Mouse (Mus musculus) kidney, embryonic 14.5 days (tissue): Measurements from ENCODE around the gene Ubash3a. TPM values are rescaled to one million over a fixed set of nuclear protein-coding genes. Genes with fewer than 3 reads are reported as not detected.

Source experiments
- ATAC-seq: fragments of 200-750 bp; cut with Nextera tagmentation; 2 replicates; pipeline ENCODE4 v1.8.0; 2017; ENCODE audit warnings: moderate number of reproducible peaks, mild to moderate bottlenecking, moderate TSS enrichment, moderate library complexity; ENCODE audit not compliant: low FRiP score, low TSS enrichment
- H3K27ac ChIP-seq: fragments of 300-500 bp; sonication (generic); 2 replicates; pipeline ENCODE4 v1.5.1; 2014; ENCODE audit warnings: low read depth, mild to moderate bottlenecking, low read length, moderate library complexity, mixed read lengths
- H3K27me3 ChIP-seq: fragments of 300-500 bp; sonication (generic); 2 replicates; pipeline ENCODE4 v1.6.1; 2014; ENCODE audit warnings: mild to moderate bottlenecking, low read length; ENCODE audit not compliant: control insufficient read depth, insufficient read depth
- H3K36me3 ChIP-seq: fragments of 300-500 bp; sonication (generic); 2 replicates; pipeline ENCODE4 v1.6.1; 2014; ENCODE audit warnings: low read length, mixed read lengths; ENCODE audit not compliant: control insufficient read depth, insufficient read depth
- H3K4me1 ChIP-seq: fragments of 300-500 bp; sonication (generic); 2 replicates; pipeline ENCODE4 v1.6.1; 2014; ENCODE audit warnings: low read length, mixed read lengths; ENCODE audit not compliant: control insufficient read depth, insufficient read depth
- H3K4me2 ChIP-seq: fragments of 300-500 bp; sonication (generic); replicated peaks from 2 replicates; pipeline ENCODE4 v1.6.1; 2014; ENCODE audit warnings: low read depth, mild to moderate bottlenecking, low read length
- H3K4me3 ChIP-seq: fragments of 300-500 bp; sonication (generic); 2 replicates; pipeline ENCODE4 v1.5.1; 2014; ENCODE audit warnings: mild to moderate bottlenecking, low read length
- H3K9ac ChIP-seq: fragments of 300-500 bp; sonication (generic); 2 replicates; pipeline ENCODE4 v1.6.1; 2014; ENCODE audit warnings: low read depth, mild to moderate bottlenecking, low read length, moderate library complexity
- H3K9me3 ChIP-seq: fragments of 300-500 bp; sonication (generic); 2 replicates; pipeline ENCODE4 v1.6.1; 2016; ENCODE audit warnings: low read length; ENCODE audit not compliant: control insufficient read depth
- WGBS: fragments of 180-500 bp; shearing (Covaris S2); extraction: QIAGEN DNeasy Blood & Tissue Kit; methylation state at CpG from one replicate; pipeline ENCODE4 v1.1.7; 2014; 5-methylcytosine and 5-hydroxymethylcytosine counted together
- polyA plus RNA-seq: library from polyadenylated mRNA; unstranded; fragments of >200 nt; fragmentation: Nextera tagmentation; extraction: Ambion mirVana; gene quantifications from 2 replicates; pipeline ENCODE4 v1.2.1, GENCODE M21; 2014

Ubash3a gene
- polyA plus RNA-seq, 1 experiment from 2014 or later: 0.14 TPM

DNA sequence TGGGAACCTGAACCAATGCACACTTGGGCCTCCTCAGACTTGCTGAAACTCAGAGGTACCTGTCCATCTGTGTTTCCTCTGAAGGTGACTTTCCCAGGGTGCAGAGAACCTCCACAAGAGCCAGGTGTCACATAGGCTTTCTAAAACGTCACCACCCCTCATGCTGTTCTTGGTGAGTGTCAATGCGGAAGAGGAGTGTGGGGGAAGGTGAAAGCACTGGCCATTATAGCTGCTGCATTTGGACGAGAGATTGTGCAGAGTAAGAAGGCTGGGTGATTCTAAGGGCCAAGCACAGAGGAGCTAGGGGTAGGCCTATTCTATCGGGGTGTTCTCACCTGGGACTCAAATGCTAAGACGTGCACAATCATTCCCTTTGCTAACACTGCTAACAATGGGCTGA lies 46.3 kb downstream of the Ubash3a start:
- Histone ChIP-seq H3K27me3 (no peaks in the 10 kb centered on the region), H3K9me3 (no peaks in the 10 kb centered on the region), H3K4me3 (no peak overlapping the region), H3K27ac (no peak overlapping the region), H3K9ac (no peak overlapping the region), H3K36me3 (no peaks in the 10 kb centered on the region), H3K4me2 (no peak overlapping the region), H3K4me1 (no peaks in the 10 kb centered on the region; the same call in 1 of the 2 replicates)
- 67% methylated on average over 5 of the region's 5 CpGs for WGBS
- no peak for ATAC-seq

DNA sequence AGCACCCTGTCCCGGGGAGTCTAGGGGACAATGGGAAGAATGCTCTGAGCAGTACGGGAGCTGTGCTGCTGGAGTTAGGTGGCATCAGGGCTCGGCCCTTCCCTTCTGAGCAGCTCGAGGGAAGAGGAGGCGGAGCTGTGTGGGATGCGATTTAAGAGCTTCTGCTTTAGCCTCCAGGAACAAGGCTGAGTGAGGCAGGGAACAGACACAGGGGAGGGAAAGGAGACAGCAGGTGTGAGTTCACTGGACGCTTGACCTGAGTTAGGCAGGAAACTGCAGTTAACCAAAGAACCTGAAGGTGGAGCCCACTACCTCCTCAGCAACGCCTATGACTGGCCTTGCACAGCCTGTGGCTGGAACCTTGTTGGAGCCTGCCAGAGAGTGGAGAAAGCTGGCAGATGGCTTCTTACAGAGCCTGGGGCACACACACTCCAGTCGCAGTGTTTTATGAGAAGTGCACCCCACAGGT lies 46.8 kb downstream of the Ubash3a start:
- no peak overlapping the region for H3K4me3 ChIP-seq
- H3K36me3 ChIP-seq: no peaks in the 10 kb centered on the region
- H3K4me1 ChIP-seq: no peaks in the 10 kb centered on the region; the same call in 1 of the 2 replicates
- H3K9ac ChIP-seq: no peak overlapping the region
- ATAC-seq: peak; percentile 86
- H3K27me3 ChIP-seq: no peaks in the 10 kb centered on the region
- H3K4me2 ChIP-seq: no peak overlapping the region
- H3K27ac ChIP-seq: no peak overlapping the region
- no peaks in the 10 kb centered on the region for H3K9me3 ChIP-seq
- WGBS: 9% methylated on average over 9 of the region's 9 CpGs

GRCm38 (mm10) chr17:31257149-31257548 lies 49.5 kb downstream of the Ubash3a start:
- no peak for ATAC-seq
- Histone ChIP-seq H3K9ac (no peak overlapping the region), H3K9me3 (no peaks in the 10 kb centered on the region), H3K4me1 (peaks cover 3% of the 10 kb centered on the region), H3K36me3 (no peaks in the 10 kb centered on the region), H3K27ac (no peak overlapping the region), H3K27me3 (no peaks in the 10 kb centered on the region), H3K4me2 (no peak overlapping the region), H3K4me3 (no peak overlapping the region)
- WGBS: 88% methylated on average over 1 of the region's 1 CpGs

DNA sequence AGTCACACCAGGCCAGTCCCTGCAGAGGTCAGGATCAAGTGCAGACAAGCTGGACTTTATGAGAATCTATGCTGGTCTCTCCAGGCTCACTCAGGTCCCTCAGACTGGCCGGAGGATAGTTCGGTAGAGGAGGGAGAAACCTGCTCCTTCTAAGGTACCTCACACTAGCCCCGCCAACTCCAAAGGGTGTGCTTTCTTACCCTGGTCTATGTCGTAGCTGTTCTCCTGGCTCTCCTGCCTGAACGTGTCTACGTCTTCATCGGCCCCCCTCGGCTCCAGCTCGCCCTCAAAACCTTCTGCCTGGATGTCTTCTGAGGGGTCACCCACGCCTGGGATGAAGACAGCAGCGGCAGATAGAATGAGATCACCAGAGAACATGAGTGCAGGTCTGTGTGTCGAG lies 50.2 kb downstream of the Ubash3a start:
- WGBS: 82% methylated on average over 12 of the region's 12 CpGs
- no peaks in the 10 kb centered on the region for H3K9me3 ChIP-seq
- H3K27me3 ChIP-seq: no peaks in the 10 kb centered on the region
- peaks cover 3% of the 10 kb centered on the region for H3K4me1 ChIP-seq
- H3K4me2 ChIP-seq: no peak overlapping the region
- no peak overlapping the region for H3K27ac ChIP-seq
- no peaks in the 10 kb centered on the region for H3K36me3 ChIP-seq
- ATAC-seq: no peak
- H3K9ac ChIP-seq: no peak overlapping the region
- no peak overlapping the region for H3K4me3 ChIP-seq

DNA sequence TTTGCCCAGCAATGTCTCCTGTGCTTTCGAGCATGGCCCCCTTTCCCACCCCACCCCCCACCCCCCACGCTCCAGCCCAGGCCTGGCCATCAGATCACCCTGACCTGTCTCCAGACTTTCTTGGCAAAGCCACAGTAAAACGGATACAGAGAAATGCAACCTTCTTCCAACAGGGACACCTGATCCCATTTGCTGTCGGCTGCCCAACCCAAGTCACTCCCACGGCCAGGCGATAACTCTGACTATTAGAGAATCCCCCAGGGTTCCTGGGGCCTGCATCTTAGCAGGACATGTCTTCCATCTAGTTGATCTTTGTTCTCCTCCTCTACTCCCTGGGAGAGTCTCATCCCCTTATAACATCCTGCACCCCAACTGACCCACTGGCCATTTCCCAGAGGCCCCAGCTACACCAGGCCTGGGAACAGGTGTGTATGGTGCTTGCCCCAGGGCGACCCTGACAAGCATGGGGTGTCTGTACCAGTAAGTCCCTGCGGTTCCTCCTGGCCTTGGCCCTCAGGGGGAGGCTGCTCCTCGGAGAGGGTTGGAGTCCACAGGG lies 50.7 kb downstream of the Ubash3a start:
- H3K4me3 ChIP-seq: no peak overlapping the region
- 50% methylated on average over 9 of the region's 9 CpGs for WGBS
- no peak for ATAC-seq

GRCm38 (mm10) chr17:31259145-31259544 lies 51.5 kb downstream of the Ubash3a start:
- no peaks in the 10 kb centered on the region for H3K27me3 ChIP-seq
- H3K4me2 ChIP-seq: no peak overlapping the region
- WGBS: 80% methylated on average over 4 of the region's 4 CpGs
- no peak overlapping the region for H3K4me3 ChIP-seq
- no peak overlapping the region for H3K9ac ChIP-seq
- no peaks in the 10 kb centered on the region for H3K36me3 ChIP-seq
- no peaks in the 10 kb centered on the region for H3K9me3 ChIP-seq
- peaks cover 3% of the 10 kb centered on the region for H3K4me1 ChIP-seq
- ATAC-seq: no peak
- no peak overlapping the region for H3K27ac ChIP-seq

More for the DNA sequence above, 50.7 kb downstream of the Ubash3a start:
- Histone ChIP-seq H3K27me3 (no peaks in the 10 kb centered on the region), H3K9ac (no peak overlapping the region), H3K9me3 (no peaks in the 10 kb centered on the region), H3K36me3 (no peaks in the 10 kb centered on the region), H3K4me2 (no peak overlapping the region), H3K27ac (no peak overlapping the region), H3K4me1 (peaks cover 3% of the 10 kb centered on the region)

DNA sequence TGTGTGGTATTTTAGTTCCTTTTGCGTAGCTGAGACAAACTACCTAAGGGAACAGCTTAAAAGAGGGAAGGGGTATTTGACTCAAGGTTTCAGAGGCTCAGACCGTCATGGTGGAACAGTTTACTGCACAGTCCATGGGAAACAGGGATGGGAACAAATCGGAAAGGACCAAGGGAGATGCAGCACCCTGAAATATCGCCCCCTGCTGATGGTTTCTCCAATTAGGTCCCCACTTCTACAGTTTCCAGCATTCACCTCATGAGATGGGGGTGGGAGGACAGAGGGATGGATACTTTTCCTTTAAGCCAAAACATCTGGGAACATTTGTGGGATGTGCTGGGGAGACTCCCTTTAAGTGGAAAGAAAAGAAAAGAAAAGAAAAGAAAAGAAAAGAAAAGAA lies 52.2 kb downstream of the Ubash3a start:
- H3K27me3 ChIP-seq: no peaks in the 10 kb centered on the region
- no peak for ATAC-seq
- H3K9ac ChIP-seq: no peak overlapping the region
- H3K27ac ChIP-seq: no peak overlapping the region
- H3K36me3 ChIP-seq: no peaks in the 10 kb centered on the region
- no peaks in the 10 kb centered on the region for H3K9me3 ChIP-seq
- WGBS: 75% methylated on average over 4 of the region's 4 CpGs
- H3K4me3 ChIP-seq: no peak overlapping the region
- H3K4me2 ChIP-seq: no peak overlapping the region
- peaks cover 3% of the 10 kb centered on the region; the same call in 1 of the 2 replicates for H3K4me1 ChIP-seq

GRCm38 (mm10) chr17:31260430-31260829 lies 52.8 kb downstream of the Ubash3a start:
- Histone ChIP-seq H3K9ac (no peak overlapping the region), H3K4me1 (peaks cover 3% of the 10 kb centered on the region; the same call in 1 of the 2 replicates), H3K4me2 (no peak overlapping the region), H3K4me3 (no peak overlapping the region), H3K27ac (no peak overlapping the region), H3K27me3 (no peaks in the 10 kb centered on the region), H3K9me3 (no peaks in the 10 kb centered on the region), H3K36me3 (no peaks in the 10 kb centered on the region)
- no peak for ATAC-seq
- 63% methylated on average over 7 of the region's 7 CpGs for WGBS

DNA sequence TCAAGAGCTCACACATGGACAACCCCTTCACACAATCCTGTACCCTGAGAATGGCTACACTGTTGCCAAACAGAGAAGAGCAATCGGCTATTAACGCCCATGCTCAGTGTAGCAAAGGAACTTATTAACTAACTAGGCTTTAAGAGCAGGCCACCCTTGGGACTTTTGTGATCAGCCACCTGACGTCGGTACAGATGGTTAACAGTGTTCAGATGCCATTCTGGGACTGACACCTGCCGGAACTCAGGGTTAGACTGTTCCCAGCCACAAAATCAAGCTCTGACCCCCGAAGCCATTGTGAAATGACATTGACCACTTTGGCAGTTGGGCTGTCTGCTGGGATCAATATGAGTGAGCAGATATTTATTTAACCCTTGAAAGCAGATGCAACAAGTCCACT lies 53.7 kb downstream of the Ubash3a start:
- no peak overlapping the region for H3K4me2 ChIP-seq
- no peaks in the 10 kb centered on the region for H3K9me3 ChIP-seq
- H3K27ac ChIP-seq: no peak overlapping the region
- H3K9ac ChIP-seq: no peak overlapping the region
- H3K27me3 ChIP-seq: no peaks in the 10 kb centered on the region
- no peaks in the 10 kb centered on the region for H3K36me3 ChIP-seq
- 82% methylated on average over 6 of the region's 6 CpGs for WGBS
- no peak for ATAC-seq
- no peak overlapping the region for H3K4me3 ChIP-seq
- H3K4me1 ChIP-seq: peaks cover 3% of the 10 kb centered on the region; the same call in 1 of the 2 replicates
